ENCODE assay signal across 9 mouse cellular contexts in genomic region chr10:69781491-69781890, GRCm38 (mm10).
A peak's percentile ranks its signal among the peaks of the same experiment; 100 is the strongest.
DNase-seq lines count a peak whose midpoint lies in the region; ATAC-seq and TF ChIP-seq lines count a peak whose summit lies in the region.
"Had no signal": no experiment of that assay in that cellular context is flagged by ENCODE, and none has a peak within 500 bp of the region (broad histone marks: within the 10 kb centered on the region; RNA-seq: fewer than 3 reads in every experiment).

No protein-coding gene starts in this region.

- H3K4me2 ChIP-seq in neural tube, embryonic 15.5 days = no peak overlapping the region
- 0 out of 2 replicates have a peak overlapping the region, but pooled peaks have one; percentile 6 for H3K4me2 ChIP-seq in forebrain, postnatal 0 days (ENCODE audit: low read depth)
- H3K4me2 ChIP-seq in hindbrain, embryonic 11.5 days (replicated peaks; ENCODE audit: low read depth, low read length) = no peak overlapping the region
- no peak overlapping the region for H3K4me2 ChIP-seq in midbrain, embryonic 12.5 days (replicated peaks)

- TF ChIP-seq CTCF in forebrain, postnatal 0 days (IDR thresholded peaks at IDR 0.05; ENCODE audit: low read depth) = peak; percentile 63

- WGBS in neural tube, embryonic 15.5 days = 23% methylated on average over 8 of the region's 8 CpGs
- WGBS in forebrain, postnatal 0 days = 19% methylated on average over 8 of the region's 8 CpGs
- 32% methylated on average over 8 of the region's 8 CpGs for WGBS in hindbrain, embryonic 11.5 days
- WGBS in midbrain, embryonic 12.5 days = 24% methylated on average over 8 of the region's 8 CpGs

- H3K27me3 ChIP-seq in neural tube, embryonic 15.5 days (replicated peaks) = no peaks in the 10 kb centered on the region
- H3K27me3 ChIP-seq in forebrain, postnatal 0 days (ENCODE audit: insufficient read depth, low read length) = no peaks in the 10 kb centered on the region
- H3K27me3 ChIP-seq in hindbrain, embryonic 11.5 days (ENCODE audit: control insufficient read depth, insufficient read depth, low read length) = no peaks in the 10 kb centered on the region
- H3K27me3 ChIP-seq in midbrain, embryonic 12.5 days = no peaks in the 10 kb centered on the region

- no peaks in the 10 kb centered on the region for H3K36me3 ChIP-seq in neural tube, embryonic 15.5 days
- H3K36me3 ChIP-seq in forebrain, postnatal 0 days (ENCODE audit: insufficient read depth) = no peaks in the 10 kb centered on the region
- no peaks in the 10 kb centered on the region for H3K36me3 ChIP-seq in hindbrain, embryonic 11.5 days (ENCODE audit: control insufficient read depth, insufficient read depth, low read length)
- no peaks in the 10 kb centered on the region for H3K36me3 ChIP-seq in midbrain, embryonic 12.5 days

- peak; percentile 44 for DNase-seq in neural tube, embryonic 10.5 days (ENCODE audit: extremely low spot score, low spot score)
- DNase-seq in cerebellum, adult 18-20 months = peak; percentile 78 to 80
- no peak for DNase-seq in forebrain, postnatal 0 days
- peak; percentile 70 for DNase-seq in hindbrain, embryonic 11.5 days (ENCODE audit: low spot score)
- peak; percentile 52 to 73 for DNase-seq in left cerebral cortex, postnatal 25 days (ENCODE audit: low spot score in 2 of 2)
- no peak for DNase-seq in spleen, postnatal 36 days (ENCODE audit: low spot score in 2 of 2)

- no peak for ATAC-seq in neural tube, embryonic 15.5 days (ENCODE audit: low FRiP score)
- ATAC-seq in forebrain, postnatal 0 days = peak; percentile 79
- ATAC-seq in hindbrain, embryonic 11.5 days (ENCODE audit: low FRiP score) = peak; percentile 47; the same call in 1 of the 2 replicates
- 0 out of 2 replicates have a peak, but pooled peaks have one; percentile 52 for ATAC-seq in midbrain, embryonic 12.5 days (ENCODE audit: low FRiP score, low read depth)

- intact Hi-C loops in left cerebral cortex, postnatal 25 days (cut with DNase I) = no loop called here

- H3K9ac ChIP-seq in neural tube, embryonic 15.5 days (replicated peaks) = no peak overlapping the region
- no peak overlapping the region for H3K9ac ChIP-seq in forebrain, postnatal 0 days
- no peak overlapping the region for H3K9ac ChIP-seq in hindbrain, embryonic 11.5 days (ENCODE audit: low read depth, low read length)
- no peak overlapping the region for H3K9ac ChIP-seq in midbrain, embryonic 12.5 days (replicated peaks)

- H3K27ac ChIP-seq in neural tube, embryonic 15.5 days (replicated peaks) = no peak overlapping the region
- no peak overlapping the region for H3K27ac ChIP-seq in forebrain, postnatal 0 days (ENCODE audit: low read depth, low read length)
- no peak overlapping the region for H3K27ac ChIP-seq in hindbrain, embryonic 11.5 days (ENCODE audit: low read depth, low read length)
- H3K27ac ChIP-seq in midbrain, embryonic 12.5 days (replicated peaks) = no peak overlapping the region
- H3K27ac ChIP-seq: macrophage had no signal

- no peaks in the 10 kb centered on the region for H3K9me3 ChIP-seq in neural tube, embryonic 15.5 days (replicated peaks)
- H3K9me3 ChIP-seq in forebrain, postnatal 0 days (ENCODE audit: low read length) = no peaks in the 10 kb centered on the region
- no peaks in the 10 kb centered on the region for H3K9me3 ChIP-seq in hindbrain, embryonic 11.5 days (ENCODE audit: control insufficient read depth, low read length)
- H3K9me3 ChIP-seq in midbrain, embryonic 12.5 days = no peaks in the 10 kb centered on the region

- no peak overlapping the region for H3K4me3 ChIP-seq in neural tube, embryonic 15.5 days (replicated peaks)
- no peak overlapping the region for H3K4me3 ChIP-seq in forebrain, postnatal 0 days (ENCODE audit: low read depth, low read length)
- H3K4me3 ChIP-seq in hindbrain, embryonic 11.5 days (ENCODE audit: low read depth, low read length) = no peak overlapping the region
- no peak overlapping the region for H3K4me3 ChIP-seq in midbrain, embryonic 12.5 days

- peaks cover 28% of the 10 kb centered on the region for H3K4me1 ChIP-seq in neural tube, embryonic 15.5 days
- H3K4me1 ChIP-seq in forebrain, postnatal 0 days (ENCODE audit: insufficient read depth) = no peaks in the 10 kb centered on the region
- no peaks in the 10 kb centered on the region for H3K4me1 ChIP-seq in hindbrain, embryonic 11.5 days (replicated peaks; ENCODE audit: control insufficient read depth, insufficient read depth, low read length)
- H3K4me1 ChIP-seq in midbrain, embryonic 12.5 days = 0 out of 2 replicates have a peak, but pooled peaks cover 7% of the 10 kb centered on the region

Comparison
In these comparisons a context has a peak if more than half of its experiments do, and no peak if none do; other contexts are left out.
1. DNase-seq: peak in neural tube, embryonic 10.5 days (single experiment), cerebellum, adult 18-20 months (2 of 2), hindbrain, embryonic 11.5 days (single experiment) and left cerebral cortex, postnatal 25 days (2 of 2); none in forebrain, postnatal 0 days (single experiment) and spleen, postnatal 36 days (0 of 2).